ENCODE assay signal across 9 mouse cellular contexts in genomic region chr6:114900194-114900593, GRCm38 (mm10).
DNase-seq lines count a peak whose midpoint lies in the region; ATAC-seq lines count a peak whose summit lies in the region.
"Had no signal": no experiment of that assay in that cellular context is flagged by ENCODE, and none has a peak within 500 bp of the region (broad histone marks: within the 10 kb centered on the region; RNA-seq: fewer than 3 reads in every experiment).

No protein-coding gene starts in this region.

- no peaks in the 10 kb centered on the region for H3K27me3 ChIP-seq in kidney, embryonic 15.5 days
- H3K27me3 ChIP-seq in embryonic facial prominence, embryonic 13.5 days = no peaks in the 10 kb centered on the region
- H3K27me3 ChIP-seq in hindbrain, embryonic 15.5 days = no peaks in the 10 kb centered on the region
- no peaks in the 10 kb centered on the region for H3K27me3 ChIP-seq in midbrain, embryonic 15.5 days (replicated peaks)

- peak overlapping the region; percentile 44 for H3K4me2 ChIP-seq in kidney, embryonic 15.5 days
- H3K4me2 ChIP-seq in embryonic facial prominence, embryonic 13.5 days = peak overlapping the region; percentile 50
- H3K4me2 ChIP-seq in hindbrain, embryonic 15.5 days = peak overlapping the region; percentile 27
- peak overlapping the region; percentile 29; the same call in 1 of the 2 replicates for H3K4me2 ChIP-seq in midbrain, embryonic 15.5 days

- 22% methylated on average over 10 of the region's 10 CpGs for WGBS in kidney, embryonic 15.5 days
- WGBS in embryonic facial prominence, embryonic 13.5 days = 28% methylated on average over 10 of the region's 10 CpGs
- 32% methylated on average over 10 of the region's 10 CpGs for WGBS in hindbrain, embryonic 15.5 days
- WGBS in midbrain, embryonic 15.5 days = 22% methylated on average over 10 of the region's 10 CpGs

- no peaks in the 10 kb centered on the region for H3K9me3 ChIP-seq in kidney, embryonic 15.5 days (replicated peaks)
- H3K9me3 ChIP-seq in embryonic facial prominence, embryonic 13.5 days = no peaks in the 10 kb centered on the region
- H3K9me3 ChIP-seq in hindbrain, embryonic 15.5 days = no peaks in the 10 kb centered on the region
- H3K9me3 ChIP-seq in midbrain, embryonic 15.5 days = no peaks in the 10 kb centered on the region

- H3K36me3 ChIP-seq in kidney, embryonic 15.5 days = peaks cover 36% of the 10 kb centered on the region
- peaks cover 29% of the 10 kb centered on the region for H3K36me3 ChIP-seq in embryonic facial prominence, embryonic 13.5 days
- no peaks in the 10 kb centered on the region for H3K36me3 ChIP-seq in hindbrain, embryonic 15.5 days
- no peaks in the 10 kb centered on the region for H3K36me3 ChIP-seq in midbrain, embryonic 15.5 days (replicated peaks)

- peak overlapping the region; percentile 9 for H3K4me3 ChIP-seq in kidney, embryonic 15.5 days (replicated peaks)
- H3K4me3 ChIP-seq in embryonic facial prominence, embryonic 13.5 days = peak overlapping the region; percentile 18
- no peak overlapping the region for H3K4me3 ChIP-seq in hindbrain, embryonic 15.5 days
- H3K4me3 ChIP-seq in midbrain, embryonic 15.5 days = no peak overlapping the region

- peak; percentile 11; the same call in 1 of the 2 replicates for ATAC-seq in kidney, embryonic 15.5 days (replicated peaks; ENCODE audit: low FRiP score)
- ATAC-seq in embryonic facial prominence, embryonic 13.5 days (ENCODE audit: insufficient number of reproducible peaks, insufficient read depth, low FRiP score, low TSS enrichment, low read depth) = no peak
- ATAC-seq in hindbrain, embryonic 15.5 days (ENCODE audit: low FRiP score, low read depth) = peak; percentile 32; the same call in 1 of the 2 replicates
- 0 out of 2 replicates have a peak, but pooled peaks have one; percentile 15 for ATAC-seq in midbrain, embryonic 15.5 days (replicated peaks)

- peak overlapping the region; percentile 87 for H3K27ac ChIP-seq in kidney, embryonic 15.5 days
- H3K27ac ChIP-seq in embryonic facial prominence, embryonic 13.5 days = peak overlapping the region; percentile 86
- H3K27ac ChIP-seq in hindbrain, embryonic 15.5 days (replicated peaks) = peak overlapping the region; percentile 52
- H3K27ac ChIP-seq in midbrain, embryonic 15.5 days = peak overlapping the region; percentile 69

- peaks cover 64% of the 10 kb centered on the region for H3K4me1 ChIP-seq in kidney, embryonic 15.5 days
- peaks cover 68% of the 10 kb centered on the region for H3K4me1 ChIP-seq in embryonic facial prominence, embryonic 13.5 days
- H3K4me1 ChIP-seq in hindbrain, embryonic 15.5 days (replicated peaks) = peaks cover 54% of the 10 kb centered on the region
- peaks cover 48% of the 10 kb centered on the region for H3K4me1 ChIP-seq in midbrain, embryonic 15.5 days

- no peak for DNase-seq in kidney, postnatal 25 days
- no peak for DNase-seq in cerebellum, postnatal 25 days
- DNase-seq in gastrocnemius, postnatal 25 days = no peak
- DNase-seq in adrenal gland, postnatal 4 days (ENCODE audit: low spot score in 2 of 2) = no peak
- DNase-seq: cerebellum, adult 8-10 months had no signal

- no peak overlapping the region for H3K9ac ChIP-seq in kidney, embryonic 15.5 days
- peak overlapping the region; percentile 46; the same call in 1 of the 2 replicates for H3K9ac ChIP-seq in embryonic facial prominence, embryonic 13.5 days
- no peak overlapping the region for H3K9ac ChIP-seq in hindbrain, embryonic 15.5 days
- no peak overlapping the region for H3K9ac ChIP-seq in midbrain, embryonic 15.5 days

Comparison
In these comparisons a context has a peak if more than half of its experiments do, and no peak if none do; other contexts are left out.
1. H3K4me3 ChIP-seq: peak in kidney, embryonic 15.5 days (single experiment) and embryonic facial prominence, embryonic 13.5 days (single experiment); none in hindbrain, embryonic 15.5 days (single experiment) and midbrain, embryonic 15.5 days (single experiment).
2. Peak in every context shown above with its lines, with median percentiles within 50 percentile points of each other: H3K27ac ChIP-seq and H3K4me2 ChIP-seq.